8 mouse cellular contexts compared by ENCODE assay signal in genomic region chr9:114367783-114368470, GRCm38 (mm10). TPM values are rescaled to one million over a fixed set of nuclear protein-coding genes. Genes with fewer than 3 reads are reported as not detected.
DNase-seq lines count a peak whose midpoint lies in the region; ATAC-seq and TF ChIP-seq lines count a peak whose summit lies in the region.

No protein-coding gene starts in this region.

- H3K36me3 ChIP-seq in heart, embryonic 10.5 days: no peaks in the 10 kb centered on the region
- no peaks in the 10 kb centered on the region for H3K36me3 ChIP-seq in kidney, embryonic 14.5 days (ENCODE audit: control insufficient read depth, insufficient read depth, low read length)
- H3K36me3 ChIP-seq in midbrain, postnatal 0 days (ENCODE audit: insufficient read depth, low read length): no peaks in the 10 kb centered on the region
- no peaks in the 10 kb centered on the region for H3K36me3 ChIP-seq in stomach, embryonic 14.5 days (ENCODE audit: control insufficient read depth, insufficient read depth, low read length)

- H3K4me2 ChIP-seq in kidney, embryonic 14.5 days (replicated peaks; ENCODE audit: low read depth, low read length): peak overlapping the region; percentile 96
- peak overlapping the region; percentile 82 for H3K4me2 ChIP-seq in midbrain, postnatal 0 days (ENCODE audit: low read depth, low read length, poor library complexity, severe bottlenecking)
- H3K4me2 ChIP-seq in stomach, embryonic 14.5 days (replicated peaks; ENCODE audit: low read depth, low read length): peak overlapping the region; percentile 86

- H3K27me3 ChIP-seq in heart, embryonic 10.5 days (ENCODE audit: insufficient read depth, poor library complexity, severe bottlenecking): peaks cover 11% of the 10 kb centered on the region; the same call in 1 of the 2 replicates
- H3K27me3 ChIP-seq in kidney, embryonic 14.5 days (ENCODE audit: control insufficient read depth, insufficient read depth, low read length): no peaks in the 10 kb centered on the region
- H3K27me3 ChIP-seq in midbrain, postnatal 0 days (ENCODE audit: insufficient read depth, low read length): no peaks in the 10 kb centered on the region
- H3K27me3 ChIP-seq in stomach, embryonic 14.5 days (ENCODE audit: control insufficient read depth, insufficient read depth, low read length): no peaks in the 10 kb centered on the region

- DNase-seq in 3T3-L1 (ENCODE audit: low read depth, low spot score) (peak; percentile 43), liver (peak; percentile 65)
- peak; percentile 88 for DNase-seq in heart, embryonic 10.5 days (ENCODE audit: low spot score)
- peak; percentile 77 for DNase-seq in midbrain, postnatal 0 days (ENCODE audit: low spot score)

- peak overlapping the region; percentile 58 for H3K27ac ChIP-seq in bone marrow, adult 2 months (ENCODE audit: control insufficient read depth, insufficient read depth, low read depth, low read length, poor library complexity)
- H3K27ac ChIP-seq in heart, embryonic 10.5 days: peak overlapping the region; percentile 85
- no peak overlapping the region for H3K27ac ChIP-seq in kidney, embryonic 14.5 days (ENCODE audit: low read depth, low read length)
- peak overlapping the region; percentile 32; the same call in 1 of the 2 replicates for H3K27ac ChIP-seq in midbrain, postnatal 0 days (ENCODE audit: low read depth, low read length)
- no peak overlapping the region for H3K27ac ChIP-seq in stomach, embryonic 14.5 days (ENCODE audit: low read length)

- peak overlapping the region; percentile 66 for H3K4me3 ChIP-seq in bone marrow, adult 2 months (replicated peaks; ENCODE audit: control insufficient read depth, low read depth, low read length)
- peak overlapping the region; percentile 66 for H3K4me3 ChIP-seq in heart, embryonic 10.5 days
- H3K4me3 ChIP-seq in kidney, embryonic 14.5 days (ENCODE audit: low read length): peak overlapping the region; percentile 50
- H3K4me3 ChIP-seq in midbrain, postnatal 0 days (ENCODE audit: low read depth, low read length): peak overlapping the region; percentile 51
- H3K4me3 ChIP-seq in stomach, embryonic 14.5 days (ENCODE audit: low read depth, low read length): peak overlapping the region; percentile 47

- no peak; the same call in 1 of the 2 replicates for TF ChIP-seq POLR2A in bone marrow, adult 2 months (IDR thresholded peaks at IDR 0.05; ENCODE audit: borderline replicate concordance, control insufficient read depth, low read depth, low read length)

- no peaks in the 10 kb centered on the region; the same call in none of the 2 replicates for H3K4me1 ChIP-seq in bone marrow, adult 2 months (ENCODE audit: control insufficient read depth, insufficient read depth, low read length)
- H3K4me1 ChIP-seq in heart, embryonic 10.5 days: no peaks in the 10 kb centered on the region
- 0 out of 2 replicates have a peak, but pooled peaks cover 2% of the 10 kb centered on the region for H3K4me1 ChIP-seq in kidney, embryonic 14.5 days (ENCODE audit: control insufficient read depth, insufficient read depth, low read length)
- H3K4me1 ChIP-seq in midbrain, postnatal 0 days (ENCODE audit: insufficient read depth, low read length): no peaks in the 10 kb centered on the region; the same call in 1 of the 2 replicates
- H3K4me1 ChIP-seq in stomach, embryonic 14.5 days (ENCODE audit: control insufficient read depth, insufficient read depth, low read length): no peaks in the 10 kb centered on the region; the same call in 1 of the 2 replicates

- WGBS in bone marrow, adult 2 months: under 1% methylated on average over 47 of the region's 48 CpGs
- under 1% methylated on average over 48 of the region's 48 CpGs for WGBS in heart, embryonic 10.5 days
- WGBS in kidney, embryonic 14.5 days: under 1% methylated on average over 48 of the region's 48 CpGs
- under 1% methylated on average over 48 of the region's 48 CpGs for WGBS in midbrain, postnatal 0 days
- under 1% methylated on average over 48 of the region's 48 CpGs for WGBS in stomach, embryonic 14.5 days

- TF ChIP-seq CTCF in bone marrow, adult 2 months (IDR thresholded peaks at IDR 0.05; ENCODE audit: control insufficient read depth, insufficient read depth, low read length): no peak
- no peak for TF ChIP-seq CTCF in midbrain, postnatal 0 days (IDR thresholded peaks at IDR 0.05)

- H3K9ac ChIP-seq in kidney, embryonic 14.5 days (ENCODE audit: low read depth, low read length): peak overlapping the region; percentile 61
- peak overlapping the region; percentile 60 for H3K9ac ChIP-seq in midbrain, postnatal 0 days (replicated peaks; ENCODE audit: low read length, poor library complexity, severe bottlenecking)
- peak overlapping the region; percentile 15; the same call in 1 of the 2 replicates for H3K9ac ChIP-seq in stomach, embryonic 14.5 days (replicated peaks; ENCODE audit: low read depth, low read length)

- no peaks in the 10 kb centered on the region for H3K9me3 ChIP-seq in heart, embryonic 10.5 days
- H3K9me3 ChIP-seq in kidney, embryonic 14.5 days (ENCODE audit: control insufficient read depth, low read length): no peaks in the 10 kb centered on the region
- H3K9me3 ChIP-seq in midbrain, postnatal 0 days (ENCODE audit: low read length): no peaks in the 10 kb centered on the region
- no peaks in the 10 kb centered on the region for H3K9me3 ChIP-seq in stomach, embryonic 14.5 days (ENCODE audit: control insufficient read depth, low read depth, low read length)

- ATAC-seq in erythroblast, adult 5-6 weeks (replicated peaks; ENCODE audit: low FRiP score, poor library complexity, severe bottlenecking): peak; percentile 63; the same call in 1 of the 2 replicates
- peak; percentile 89 for ATAC-seq in kidney, embryonic 14.5 days (ENCODE audit: low FRiP score, low TSS enrichment)
- ATAC-seq in midbrain, postnatal 0 days (ENCODE audit: low FRiP score): peak; percentile 78
- ATAC-seq in stomach, embryonic 14.5 days (ENCODE audit: insufficient number of reproducible peaks, insufficient read depth, low FRiP score, low read depth): peak; percentile 79

RNA-seq across cellular contexts. Expression of gene Crtap, which starts 22.5 kb away (rescaled TPM):
- polyA plus RNA-seq in bone marrow, adult 2 months (2011; ENCODE audit: insufficient read depth, insufficient read length, low replicate concordance, missing spikeins): 9.0 and 11.5 TPM in 2 replicates
- 1.5 and 13.4 TPM in 2 replicates for total RNA-seq in erythroblast, adult 5-6 weeks (2015; ENCODE audit: low replicate concordance)
- 3.2 and 3.5 TPM in 2 replicates for total RNA-seq in erythroblast, adult 5-6 weeks (2017; ENCODE audit: low replicate concordance)
- polyA plus RNA-seq in heart, embryonic 10.5 days (2016; fragmentation: Nextera tagmentation; extraction: Ambion mirVana): 92.4 and 124 TPM in 2 replicates
- polyA plus RNA-seq in kidney, embryonic 14.5 days (2014; fragmentation: Nextera tagmentation; extraction: Ambion mirVana): 113 and 125 TPM in 2 replicates
- 12.6 and 21.4 TPM in 2 replicates for total RNA-seq in midbrain, postnatal 0 days (2014; rRNA removed)
- polyA plus RNA-seq in midbrain, postnatal 0 days (2015; fragmentation: Nextera tagmentation; extraction: Ambion mirVana): 25.8 and 26.0 TPM in 2 replicates
- polyA plus RNA-seq in stomach, embryonic 14.5 days (2014; fragmentation: Nextera tagmentation; extraction: Ambion mirVana): 157 and 159 TPM in 2 replicates

RNA-seq across cellular contexts. Expression of gene Glb1, which starts 32.9 kb away (rescaled TPM):
- 4.7 and 11.0 TPM in 2 replicates for polyA plus RNA-seq in bone marrow, adult 2 months (2011; ENCODE audit: insufficient read depth, insufficient read length, low replicate concordance, missing spikeins)
- 5.0 and 15.9 TPM in 2 replicates for total RNA-seq in erythroblast, adult 5-6 weeks (2015; ENCODE audit: low replicate concordance)
- 1.4 and 2.4 TPM in 2 replicates for total RNA-seq in erythroblast, adult 5-6 weeks (2017; ENCODE audit: low replicate concordance)
- 33.5 and 45.1 TPM in 2 replicates for polyA plus RNA-seq in heart, embryonic 10.5 days (2016; fragmentation: Nextera tagmentation; extraction: Ambion mirVana)
- polyA plus RNA-seq in kidney, embryonic 14.5 days (2014; fragmentation: Nextera tagmentation; extraction: Ambion mirVana): 30.9 and 49.6 TPM in 2 replicates
- total RNA-seq in midbrain, postnatal 0 days (2014; rRNA removed): 29.6 and 38.0 TPM in 2 replicates
- polyA plus RNA-seq in midbrain, postnatal 0 days (2015; fragmentation: Nextera tagmentation; extraction: Ambion mirVana): 32.1 and 35.3 TPM in 2 replicates
- polyA plus RNA-seq in stomach, embryonic 14.5 days (2014; fragmentation: Nextera tagmentation; extraction: Ambion mirVana): 52.7 and 53.6 TPM in 2 replicates

RNA-seq across cellular contexts. Expression of gene Tmppe, which starts 33.0 kb away (rescaled TPM):
- 0.81 and 3.5 TPM in 2 replicates for polyA plus RNA-seq in bone marrow, adult 2 months (2011; ENCODE audit: insufficient read depth, insufficient read length, low replicate concordance, missing spikeins)
- not detected in 2 replicates for total RNA-seq in erythroblast, adult 5-6 weeks (2015; ENCODE audit: low replicate concordance)
- 2.2 and 2.4 TPM in 2 replicates for total RNA-seq in erythroblast, adult 5-6 weeks (2017; ENCODE audit: low replicate concordance)
- polyA plus RNA-seq in heart, embryonic 10.5 days (2016; fragmentation: Nextera tagmentation; extraction: Ambion mirVana): 11.5 and 14.6 TPM in 2 replicates
- 3.7 and 4.1 TPM in 2 replicates for polyA plus RNA-seq in kidney, embryonic 14.5 days (2014; fragmentation: Nextera tagmentation; extraction: Ambion mirVana)
- total RNA-seq in midbrain, postnatal 0 days (2014; rRNA removed): 6.4 and 6.6 TPM in 2 replicates
- 6.4 and 7.4 TPM in 2 replicates for polyA plus RNA-seq in midbrain, postnatal 0 days (2015; fragmentation: Nextera tagmentation; extraction: Ambion mirVana)
- polyA plus RNA-seq in stomach, embryonic 14.5 days (2014; fragmentation: Nextera tagmentation; extraction: Ambion mirVana): 2.4 and 4.4 TPM in 2 replicates

RNA-seq across cellular contexts. Expression of gene Bcl2a1c, which starts 38.0 kb away (rescaled TPM):
- not detected in 2 replicates for polyA plus RNA-seq in bone marrow, adult 2 months (2011; ENCODE audit: insufficient read depth, insufficient read length, low replicate concordance, missing spikeins)
- total RNA-seq in erythroblast, adult 5-6 weeks (2015; ENCODE audit: low replicate concordance): not detected in 2 replicates
- not detected in 2 replicates for total RNA-seq in erythroblast, adult 5-6 weeks (2017; ENCODE audit: low replicate concordance)
- polyA plus RNA-seq in heart, embryonic 10.5 days (2016; fragmentation: Nextera tagmentation; extraction: Ambion mirVana): not detected in 2 replicates
- polyA plus RNA-seq in kidney, embryonic 14.5 days (2014; fragmentation: Nextera tagmentation; extraction: Ambion mirVana): not detected in 2 replicates
- not detected in 2 replicates for total RNA-seq in midbrain, postnatal 0 days (2014; rRNA removed)
- not detected in 2 replicates for polyA plus RNA-seq in midbrain, postnatal 0 days (2015; fragmentation: Nextera tagmentation; extraction: Ambion mirVana)
- polyA plus RNA-seq in stomach, embryonic 14.5 days (2014; fragmentation: Nextera tagmentation; extraction: Ambion mirVana): not detected in 2 replicates

Comparison
In these comparisons a context has a peak if more than half of its experiments do, and no peak if none do; other contexts are left out.
1. H3K27ac ChIP-seq: peak in bone marrow, adult 2 months (single experiment), heart, embryonic 10.5 days (single experiment) and midbrain, postnatal 0 days (single experiment); none in kidney, embryonic 14.5 days (single experiment) and stomach, embryonic 14.5 days (single experiment).
2. Peak in every context shown above with its lines, with median percentiles within 50 percentile points of each other: DNase-seq, H3K4me3 ChIP-seq, ATAC-seq, H3K4me2 ChIP-seq and H3K9ac ChIP-seq.